Mouse (Mus musculus) midbrain, embryonic 12.5 days (tissue): ENCODE measurements around the gene Stk39. TPM values are rescaled to one million over a fixed set of nuclear protein-coding genes. Genes with fewer than 3 reads are reported as not detected.

Experiments
- ATAC-seq: fragments of 200-750 bp; cut with Nextera tagmentation; 2 replicates; pipeline ENCODE4 v1.8.0; 2017; ENCODE audit warnings: low read depth, moderate TSS enrichment, moderate library complexity; ENCODE audit not compliant: low FRiP score
- H3K27ac ChIP-seq: fragments of 300-500 bp; sonication (generic); replicated peaks from 2 replicates; pipeline ENCODE4 v1.5.1; 2016; ENCODE audit warnings: mild to moderate bottlenecking
- H3K27me3 ChIP-seq: fragments of 300-500 bp; sonication (generic); 2 replicates; pipeline ENCODE4 v1.6.1; 2016; ENCODE audit warnings: mild to moderate bottlenecking
- H3K36me3 ChIP-seq: fragments of 300-500 bp; sonication (generic); 2 replicates; pipeline ENCODE4 v1.6.1; 2016
- H3K4me1 ChIP-seq: fragments of 300-500 bp; sonication (generic); 2 replicates; pipeline ENCODE4 v1.6.1; 2016
- H3K4me2 ChIP-seq: fragments of 300-500 bp; sonication (generic); replicated peaks from 2 replicates; pipeline ENCODE4 v1.6.1; 2016; ENCODE audit warnings: mild to moderate bottlenecking, moderate library complexity
- H3K4me3 ChIP-seq: fragments of 300-500 bp; sonication (generic); 2 replicates; pipeline ENCODE4 v1.5.1; 2016; ENCODE audit warnings: mild to moderate bottlenecking
- H3K9ac ChIP-seq: fragments of 300-500 bp; sonication (generic); replicated peaks from 2 replicates; pipeline ENCODE4 v1.6.1; 2016; ENCODE audit warnings: mild to moderate bottlenecking, moderate library complexity
- H3K9me3 ChIP-seq: fragments of 300-500 bp; sonication (generic); 2 replicates; pipeline ENCODE4 v1.6.1; 2016; ENCODE audit warnings: mild to moderate bottlenecking
- WGBS: fragments of 180-500 bp; shearing (Covaris S2); methylation state at CpG from one replicate; pipeline ENCODE4 v1.1.7; 2016; 5-methylcytosine and 5-hydroxymethylcytosine counted together
- polyA plus RNA-seq: library from polyadenylated mRNA; unstranded; fragments of >200 nt; fragmentation: Nextera tagmentation; extraction: Ambion mirVana; gene quantifications from 2 replicates; pipeline ENCODE4 v1.2.1, GENCODE M21; 2016

Stk39 gene
- polyA plus RNA-seq, 1 experiment from 2014 or later: 52.5 TPM

DNA sequence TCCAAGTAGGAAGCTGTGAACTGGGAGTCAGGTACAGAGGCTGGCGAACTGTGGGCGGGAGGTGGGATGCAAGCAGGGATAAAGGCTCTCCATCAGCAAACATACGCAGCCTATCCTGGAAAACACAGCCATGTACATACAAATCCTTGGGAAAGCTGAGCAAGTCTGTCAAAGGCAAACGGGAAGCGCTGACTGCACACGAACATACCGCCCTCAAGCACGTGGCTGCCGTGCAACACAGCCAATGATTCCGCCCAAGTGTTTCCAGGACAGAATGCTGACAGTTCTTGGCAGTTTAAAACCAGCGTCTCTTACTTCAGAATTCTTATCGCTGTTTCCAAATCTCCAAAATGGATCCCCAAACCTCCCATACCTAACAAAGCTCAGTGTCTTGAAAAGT is 123.1 kb downstream of the Stk39 start:
- Histone ChIP-seq H3K4me3 (no peak overlapping the region), H3K4me1 (peaks cover 23% of the 10 kb centered on the region), H3K27ac (no peak overlapping the region), H3K27me3 (no peaks in the 10 kb centered on the region), H3K9me3 (no peaks in the 10 kb centered on the region), H3K9ac (no peak overlapping the region), H3K36me3 (peaks cover 12% of the 10 kb centered on the region; the same call in 1 of the 2 replicates), H3K4me2 (no peak overlapping the region)
- 81% methylated on average over 12 of the region's 12 CpGs for WGBS
- no peak for ATAC-seq

DNA sequence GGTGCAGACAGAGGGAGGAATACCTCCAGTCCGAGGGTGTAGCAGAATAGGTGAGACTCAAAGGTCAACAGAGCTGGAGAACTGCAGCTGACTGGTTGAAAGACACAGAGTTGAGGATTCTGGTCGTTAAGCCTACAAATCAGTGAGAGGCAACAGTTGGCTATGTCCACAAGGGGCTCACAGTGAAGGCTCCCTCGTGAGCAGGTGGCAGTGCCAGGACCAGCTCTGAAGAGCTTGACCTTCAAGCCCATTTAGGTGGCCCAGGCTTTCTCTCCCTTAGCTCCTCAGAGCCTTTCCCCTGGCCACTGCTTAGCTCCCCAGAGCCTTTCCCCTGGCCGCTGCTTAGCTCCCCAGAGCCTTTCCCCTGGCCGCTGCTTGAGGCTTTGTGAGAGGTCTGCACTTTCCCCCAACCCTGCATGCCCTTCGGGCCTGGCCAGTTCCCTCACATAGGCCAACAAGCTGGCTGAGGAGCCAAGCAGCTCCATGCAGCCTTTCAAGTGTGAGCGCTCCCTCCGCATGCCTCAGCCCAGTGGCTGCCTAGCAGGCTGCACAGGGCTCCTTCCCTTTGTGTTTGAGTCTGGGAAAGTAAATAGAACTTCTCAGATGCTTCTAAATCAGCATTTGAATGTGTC is 125.3 kb downstream of the Stk39 start:
- H3K27ac ChIP-seq: 0 out of 2 replicates have a peak overlapping the region, but pooled peaks have one; percentile 52
- H3K4me2 ChIP-seq: no peak overlapping the region
- H3K4me1 ChIP-seq: peaks cover 23% of the 10 kb centered on the region
- WGBS: 24% methylated on average over 8 of the region's 8 CpGs
- peaks cover 17% of the 10 kb centered on the region for H3K36me3 ChIP-seq
- peak; percentile 63; the same call in 1 of the 2 replicates for ATAC-seq
- H3K4me3 ChIP-seq: no peak overlapping the region
- no peaks in the 10 kb centered on the region for H3K9me3 ChIP-seq
- no peaks in the 10 kb centered on the region for H3K27me3 ChIP-seq
- no peak overlapping the region; the same call in 1 of the 2 replicates for H3K9ac ChIP-seq

DNA sequence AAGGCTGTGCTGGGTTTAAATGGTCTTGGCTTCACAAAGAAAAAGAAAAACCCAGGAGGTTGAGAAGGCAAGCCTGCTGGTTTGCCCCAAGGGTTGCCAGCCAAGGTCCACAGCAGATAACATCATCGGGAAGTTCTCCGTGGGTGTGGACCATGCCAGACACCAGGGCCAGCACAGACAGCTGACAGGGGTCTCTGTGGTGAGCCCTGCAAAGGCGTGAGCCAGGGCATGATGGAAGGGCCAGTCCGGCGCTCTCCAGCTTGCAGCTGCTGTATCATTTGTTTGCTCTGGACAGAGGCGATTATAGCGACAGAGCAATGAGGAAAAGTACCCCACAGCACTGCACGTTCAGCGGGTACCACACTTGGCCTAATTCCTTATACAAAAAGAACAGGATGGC is 126.8 kb downstream of the Stk39 start:
- 70% methylated on average over 9 of the region's 9 CpGs for WGBS

DNA sequence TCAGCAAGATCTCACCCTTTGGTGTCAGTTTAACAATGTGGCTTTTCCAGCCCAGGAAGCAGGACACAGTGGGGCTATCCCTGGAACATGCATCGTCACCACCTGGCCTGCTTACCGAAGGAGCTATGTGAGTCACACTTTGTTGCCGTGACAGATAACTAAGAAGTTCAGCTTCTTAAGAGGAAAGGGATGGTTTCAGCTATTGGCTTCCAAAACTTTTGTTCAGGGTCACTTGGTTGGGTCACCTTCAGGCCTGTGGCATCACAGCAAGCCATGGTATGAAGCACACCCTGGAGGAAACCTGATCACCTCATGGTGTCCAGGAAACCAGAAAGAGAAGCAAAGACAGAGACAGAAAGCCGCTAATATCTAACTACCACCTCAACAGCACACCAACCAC is 128.3 kb downstream of the Stk39 start:
- peaks cover 17% of the 10 kb centered on the region for H3K36me3 ChIP-seq
- H3K27me3 ChIP-seq: no peaks in the 10 kb centered on the region

More for the DNA sequence above, 126.8 kb downstream of the Stk39 start:
- Histone ChIP-seq H3K9ac (no peak overlapping the region), H3K4me2 (no peak overlapping the region), H3K36me3 (peaks cover 17% of the 10 kb centered on the region), H3K27ac (no peak overlapping the region), H3K9me3 (no peaks in the 10 kb centered on the region), H3K4me3 (no peak overlapping the region), H3K4me1 (peaks cover 23% of the 10 kb centered on the region), H3K27me3 (no peaks in the 10 kb centered on the region)
- ATAC-seq: no peak

DNA sequence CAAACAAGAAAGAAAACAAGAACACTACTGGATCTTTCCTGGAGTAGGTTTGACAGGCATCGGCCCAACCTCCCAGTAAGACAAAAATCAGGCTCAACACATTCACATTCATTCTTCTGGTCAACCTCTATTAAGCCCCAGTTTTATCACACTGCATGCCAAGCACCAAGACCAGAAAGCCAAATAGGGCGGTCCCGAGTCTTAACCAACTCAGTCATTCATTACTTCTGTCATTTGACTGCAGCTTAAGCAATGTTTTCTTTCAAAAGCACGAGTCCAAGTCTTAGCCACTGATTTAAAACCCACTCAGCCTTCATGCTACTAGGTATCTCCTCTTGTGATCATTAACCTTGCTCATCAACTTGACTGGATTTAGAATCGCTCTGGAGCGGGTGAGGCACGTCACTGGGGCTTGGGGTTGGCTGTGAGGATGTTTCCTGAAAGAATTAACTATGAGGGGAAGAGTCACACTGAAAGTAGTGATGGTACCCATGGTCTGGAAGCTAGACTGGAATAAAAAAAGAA is 129.9 kb downstream of the Stk39 start:
- H3K4me2 ChIP-seq: no peak overlapping the region
- no peaks in the 10 kb centered on the region for H3K27me3 ChIP-seq
- no peak for ATAC-seq
- WGBS: 94% methylated on average over 7 of the region's 7 CpGs
- no peak overlapping the region for H3K27ac ChIP-seq
- peaks cover 26% of the 10 kb centered on the region for H3K36me3 ChIP-seq
- no peak overlapping the region for H3K4me3 ChIP-seq
- no peaks in the 10 kb centered on the region for H3K9me3 ChIP-seq
- no peak overlapping the region for H3K9ac ChIP-seq
- peaks cover 6% of the 10 kb centered on the region for H3K4me1 ChIP-seq

More for the DNA sequence above, 128.3 kb downstream of the Stk39 start:
- Histone ChIP-seq H3K9me3 (no peaks in the 10 kb centered on the region), H3K27ac (no peak overlapping the region), H3K4me2 (no peak overlapping the region), H3K4me3 (no peak overlapping the region), H3K9ac (no peak overlapping the region), H3K4me1 (peaks cover 20% of the 10 kb centered on the region)
- 94% methylated on average over 4 of the region's 4 CpGs for WGBS
- no peak for ATAC-seq

DNA sequence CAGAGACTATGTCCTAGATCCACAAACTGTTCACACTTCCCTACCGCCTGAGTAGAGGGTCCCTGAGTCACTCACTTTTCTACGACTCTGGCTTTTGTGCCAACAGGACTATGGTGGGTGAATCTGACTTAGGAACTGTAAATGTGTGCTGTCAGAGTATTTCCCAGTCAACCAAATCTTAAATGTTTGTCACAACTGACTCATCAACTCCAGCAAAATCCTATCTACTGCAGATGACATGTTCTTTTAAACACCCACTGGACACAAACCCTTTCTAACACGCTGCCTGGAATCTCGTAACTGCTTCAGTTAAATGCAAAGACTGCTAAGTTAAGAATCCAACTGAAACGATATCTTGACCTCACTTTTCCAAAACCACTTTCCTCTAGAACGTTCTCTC is 135.2 kb downstream of the Stk39 start:
- Histone ChIP-seq H3K36me3 (peaks cover 10% of the 10 kb centered on the region; the same call in 1 of the 2 replicates), H3K4me3 (no peak overlapping the region), H3K4me2 (no peak overlapping the region), H3K9me3 (no peaks in the 10 kb centered on the region), H3K27me3 (no peaks in the 10 kb centered on the region), H3K9ac (no peak overlapping the region), H3K4me1 (peaks cover 10% of the 10 kb centered on the region), H3K27ac (no peak overlapping the region)
- no peak for ATAC-seq
- WGBS: 89% methylated on average over 6 of the region's 6 CpGs

DNA sequence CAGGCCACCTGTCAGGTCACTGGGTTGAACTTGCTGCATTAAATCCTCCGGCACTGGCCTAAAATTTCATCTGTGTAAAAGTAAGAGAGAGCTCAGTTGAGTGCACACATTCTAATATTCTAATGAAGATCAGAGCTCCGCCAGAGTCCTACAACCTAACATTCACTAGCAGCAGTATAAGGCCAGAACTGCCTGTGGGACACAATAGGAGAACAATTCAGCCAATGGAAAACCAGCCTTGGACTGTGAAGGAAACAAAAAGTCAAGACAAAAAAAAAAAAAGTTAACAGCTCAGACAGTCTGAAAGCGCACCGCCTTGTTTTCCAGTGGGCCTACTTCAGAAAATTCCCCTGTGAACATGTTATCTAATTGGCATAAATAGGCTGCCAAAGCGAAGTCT is 137.1 kb downstream of the Stk39 start:
- Histone ChIP-seq H3K4me2 (no peak overlapping the region), H3K27me3 (no peaks in the 10 kb centered on the region), H3K4me1 (peaks cover 10% of the 10 kb centered on the region), H3K27ac (no peak overlapping the region), H3K36me3 (0 out of 2 replicates have a peak, but pooled peaks cover 9% of the 10 kb centered on the region), H3K9ac (no peak overlapping the region), H3K9me3 (no peaks in the 10 kb centered on the region), H3K4me3 (no peak overlapping the region)
- peak; percentile 57; the same call in 1 of the 2 replicates for ATAC-seq
- 41% methylated on average over 5 of the region's 5 CpGs for WGBS

DNA sequence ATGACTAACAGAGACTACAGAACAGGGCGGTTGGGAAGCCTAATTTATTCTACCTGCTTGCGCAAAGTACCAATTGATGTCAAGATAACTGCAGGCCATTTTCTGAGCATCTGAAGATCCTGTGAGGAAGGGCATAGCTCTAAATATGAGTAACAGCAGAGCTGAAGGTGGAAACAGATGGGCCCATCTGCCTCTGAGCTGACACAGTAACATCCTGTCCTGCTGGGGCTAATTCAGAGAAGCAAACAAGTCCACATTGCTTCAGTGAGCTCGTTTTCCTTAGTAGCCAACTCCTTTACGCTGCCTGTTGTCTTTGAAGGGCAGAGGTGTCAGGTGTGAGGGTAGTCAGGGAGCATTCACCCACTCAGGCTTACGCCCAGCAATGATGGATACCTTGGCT is 146.8 kb downstream of the Stk39 start:
- H3K27me3 ChIP-seq: no peaks in the 10 kb centered on the region
- no peaks in the 10 kb centered on the region for H3K9me3 ChIP-seq
- 83% methylated on average over 5 of the region's 5 CpGs for WGBS
- no peaks in the 10 kb centered on the region for H3K36me3 ChIP-seq
- no peak overlapping the region for H3K27ac ChIP-seq
- ATAC-seq: no peak
- H3K4me1 ChIP-seq: peaks cover 12% of the 10 kb centered on the region
- no peak overlapping the region for H3K4me3 ChIP-seq
- H3K9ac ChIP-seq: no peak overlapping the region
- no peak overlapping the region for H3K4me2 ChIP-seq

DNA sequence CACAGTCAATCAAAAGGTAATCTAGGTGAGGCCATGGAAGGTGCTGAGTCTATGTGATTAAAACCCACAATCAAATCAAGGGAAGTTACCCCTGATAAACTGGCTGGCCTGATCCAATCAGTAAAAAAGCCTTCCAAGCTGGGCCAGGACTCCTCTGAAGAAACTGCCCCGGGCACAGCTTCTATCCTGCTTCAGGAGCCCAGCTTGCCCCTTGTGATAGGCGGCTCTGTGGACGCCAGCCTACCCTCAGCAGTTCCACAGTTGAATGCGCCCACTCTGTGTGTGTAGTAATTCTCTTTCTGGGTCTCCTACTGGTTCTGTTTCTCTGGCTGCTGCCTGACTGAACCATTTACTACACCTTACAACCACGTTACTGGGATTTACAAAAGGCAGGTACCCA is 150.8 kb downstream of the Stk39 start:
- Histone ChIP-seq H3K36me3 (no peaks in the 10 kb centered on the region), H3K27ac (no peak overlapping the region), H3K4me3 (no peak overlapping the region), H3K4me1 (peaks cover 34% of the 10 kb centered on the region), H3K4me2 (no peak overlapping the region), H3K27me3 (no peaks in the 10 kb centered on the region), H3K9me3 (no peaks in the 10 kb centered on the region), H3K9ac (no peak overlapping the region)
- ATAC-seq: 0 out of 2 replicates have a peak, but pooled peaks have one; percentile 27
- WGBS: 75% methylated on average over 5 of the region's 5 CpGs

DNA sequence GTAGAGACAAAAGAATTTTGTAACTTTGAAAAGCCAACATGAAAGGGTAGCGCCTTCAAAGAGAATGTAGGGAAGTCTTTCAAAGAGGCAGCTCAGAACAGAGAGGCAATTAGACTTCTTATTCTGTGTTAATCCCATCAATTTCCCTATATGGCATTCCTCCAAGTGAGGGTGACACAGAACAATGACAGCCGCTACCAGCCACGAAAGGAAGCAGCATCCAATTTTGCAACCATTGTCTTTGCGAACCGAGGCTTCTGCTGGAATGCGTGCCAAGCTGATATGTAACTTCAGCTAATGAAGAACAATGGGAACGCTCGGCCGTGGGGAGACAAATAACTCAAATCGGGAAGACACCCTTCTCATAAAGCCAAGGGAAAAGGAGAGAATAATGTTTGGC is 151.4 kb downstream of the Stk39 start:
- Histone ChIP-seq H3K4me2 (0 out of 2 replicates have a peak overlapping the region, but pooled peaks have one; percentile 4), H3K27me3 (no peaks in the 10 kb centered on the region), H3K4me1 (peaks cover 38% of the 10 kb centered on the region), H3K36me3 (no peaks in the 10 kb centered on the region), H3K9me3 (no peaks in the 10 kb centered on the region), H3K9ac (no peak overlapping the region), H3K27ac (no peak overlapping the region), H3K4me3 (no peak overlapping the region)
- ATAC-seq: no peak
- 18% methylated on average over 10 of the region's 10 CpGs for WGBS

DNA sequence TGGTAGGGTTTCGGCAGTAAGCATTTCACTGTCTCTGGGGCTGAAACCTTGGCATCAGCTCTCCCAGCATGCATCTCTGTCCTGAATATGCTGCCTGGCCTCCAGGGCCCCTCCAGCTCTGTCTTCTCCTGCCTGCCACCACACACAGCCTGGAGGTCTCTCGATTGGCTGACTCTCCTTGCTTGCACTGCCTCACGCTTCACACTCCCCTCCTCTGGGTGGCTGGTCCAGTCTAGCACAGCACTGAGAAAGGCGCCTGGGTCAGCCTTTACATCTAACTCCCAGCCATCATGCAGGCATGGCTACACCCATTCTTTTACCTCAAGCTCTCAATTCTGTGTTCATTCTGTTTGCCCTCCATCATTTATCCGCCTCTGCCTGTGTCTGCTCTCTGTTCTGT is 153.6 kb downstream of the Stk39 start:
- Histone ChIP-seq H3K27me3 (no peaks in the 10 kb centered on the region), H3K27ac (no peak overlapping the region), H3K9ac (no peak overlapping the region), H3K4me2 (no peak overlapping the region), H3K9me3 (no peaks in the 10 kb centered on the region), H3K4me1 (peaks cover 42% of the 10 kb centered on the region), H3K4me3 (no peak overlapping the region), H3K36me3 (0 out of 2 replicates have a peak, but pooled peaks cover 3% of the 10 kb centered on the region)
- 0 out of 2 replicates have a peak, but pooled peaks have one; percentile 10 for ATAC-seq
- WGBS: 60% methylated on average over 5 of the region's 5 CpGs

DNA sequence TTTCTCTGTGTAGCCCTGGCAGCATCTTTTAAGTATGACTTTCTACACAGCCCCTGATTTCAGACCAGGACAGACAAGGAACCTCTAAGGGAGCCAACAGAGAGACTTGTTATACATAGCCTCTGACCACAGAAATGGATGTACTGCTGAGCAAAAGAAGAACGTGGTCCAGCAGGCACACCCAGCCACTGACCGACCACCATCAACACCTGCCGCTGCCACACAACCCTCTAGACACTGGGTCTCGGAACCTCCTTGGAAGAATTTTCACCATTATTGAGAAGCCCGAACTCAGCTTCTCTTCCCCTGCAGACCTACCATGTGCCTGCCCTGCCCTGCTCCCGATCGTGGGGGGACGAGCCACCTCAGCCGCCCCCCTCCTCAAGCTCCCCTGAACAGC is 154.2 kb downstream of the Stk39 start:
- 88% methylated on average over 9 of the region's 9 CpGs for WGBS
- Histone ChIP-seq H3K4me3 (no peak overlapping the region), H3K27ac (no peak overlapping the region), H3K4me2 (no peak overlapping the region), H3K9me3 (no peaks in the 10 kb centered on the region), H3K27me3 (no peaks in the 10 kb centered on the region), H3K9ac (no peak overlapping the region), H3K4me1 (peaks cover 42% of the 10 kb centered on the region), H3K36me3 (0 out of 2 replicates have a peak, but pooled peaks cover 3% of the 10 kb centered on the region)
- ATAC-seq: no peak
